Mouse (Mus musculus) midbrain, embryonic 13.5 days (tissue): Measurements from ENCODE around the gene Ccdc28a. TPM values are rescaled to one million over a fixed set of nuclear protein-coding genes. Genes with fewer than 3 reads are reported as not detected.
A peak's percentile ranks its signal among the peaks of the same experiment; 100 is the strongest.

Source experiments
- ATAC-seq: fragments of 200-750 bp; cut with Nextera tagmentation; 2 replicates; pipeline ENCODE4 v1.8.0; 2017; ENCODE audit warnings: mild to moderate bottlenecking, moderate TSS enrichment, moderate library complexity
- H3K27ac ChIP-seq: fragments of 300-500 bp; sonication (generic); 2 replicates; pipeline ENCODE4 v1.5.1; 2015; ENCODE audit warnings: inconsistent platforms, mild to moderate bottlenecking, moderate library complexity
- H3K27me3 ChIP-seq: fragments of 300-500 bp; sonication (generic); 2 replicates; pipeline ENCODE4 v1.6.1; 2015; ENCODE audit warnings: mild to moderate bottlenecking, inconsistent platforms
- H3K36me3 ChIP-seq: fragments of 300-500 bp; sonication (generic); 2 replicates; pipeline ENCODE4 v1.6.1; 2015; ENCODE audit warnings: mild to moderate bottlenecking, inconsistent platforms
- H3K4me1 ChIP-seq: fragments of 300-500 bp; sonication (generic); replicated peaks from 2 replicates; pipeline ENCODE4 v1.6.1; 2015; ENCODE audit warnings: inconsistent platforms
- H3K4me2 ChIP-seq: fragments of 300-500 bp; sonication (generic); replicated peaks from 2 replicates; pipeline ENCODE4 v1.6.1; 2015; ENCODE audit warnings: moderate library complexity, mild to moderate bottlenecking, inconsistent platforms
- H3K4me3 ChIP-seq: fragments of 300-500 bp; sonication (generic); replicated peaks from 2 replicates; pipeline ENCODE4 v1.5.1; 2015; ENCODE audit warnings: mild to moderate bottlenecking, inconsistent platforms
- H3K9ac ChIP-seq: fragments of 300-500 bp; sonication (generic); replicated peaks from 2 replicates; pipeline ENCODE4 v1.6.1; 2015; ENCODE audit warnings: mild to moderate bottlenecking, inconsistent platforms
- H3K9me3 ChIP-seq: fragments of 300-500 bp; sonication (generic); 2 replicates; pipeline ENCODE4 v1.6.1; 2016; ENCODE audit warnings: mild to moderate bottlenecking, inconsistent platforms
- WGBS: fragments of 180-500 bp; shearing (Covaris S2); methylation state at CpG from one replicate; pipeline ENCODE4 v1.1.7; 2015; 5-methylcytosine and 5-hydroxymethylcytosine counted together
- polyA plus RNA-seq: library from polyadenylated mRNA; unstranded; fragments of >200 nt; fragmentation: Nextera tagmentation; extraction: Ambion mirVana; gene quantifications from 2 replicates; pipeline ENCODE4 v1.2.1, GENCODE M21; 2015

Ccdc28a gene
- 8.7 and 8.9 TPM in 2 replicates for polyA plus RNA-seq

GRCm38 (mm10) chr10:18234560-18235401, at the start of gene Ccdc28a:
Gene Ccdc28a, minus strand, starts transcription at chr10:18234998.
- WGBS = 1% methylated on average over 41 of the region's 41 CpGs

DNA sequence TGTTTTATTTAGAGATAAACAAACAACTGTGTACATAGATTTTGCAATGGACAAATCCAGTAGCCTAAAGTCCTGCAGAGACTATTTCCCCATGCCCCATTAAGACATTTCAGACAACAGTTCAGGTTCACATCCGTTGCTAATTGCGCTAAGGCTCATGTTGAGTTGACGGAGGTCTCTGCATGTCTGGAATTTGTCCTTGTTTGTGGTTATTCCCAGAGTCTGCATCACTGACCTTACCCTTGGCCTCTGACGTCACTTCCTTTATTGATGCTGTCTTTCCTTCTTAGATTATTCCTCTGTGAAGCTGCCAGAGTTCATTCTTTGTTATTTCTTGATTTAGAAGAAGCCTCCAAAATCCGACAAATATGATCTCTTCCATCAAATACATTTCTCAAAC, 49.2 kb upstream of the Ccdc28a start:
- no peaks in the 10 kb centered on the region for H3K9me3 ChIP-seq
- no peak overlapping the region for H3K27ac ChIP-seq
- 86% methylated on average over 5 of the region's 5 CpGs for WGBS
- no peaks in the 10 kb centered on the region for H3K4me1 ChIP-seq
- ATAC-seq = no peak
- H3K9ac ChIP-seq = no peak overlapping the region
- no peak overlapping the region for H3K4me3 ChIP-seq
- no peaks in the 10 kb centered on the region for H3K27me3 ChIP-seq
- H3K36me3 ChIP-seq = no peaks in the 10 kb centered on the region
- H3K4me2 ChIP-seq = no peak overlapping the region

More at GRCm38 (mm10) chr10:18234560-18235401, at the start of gene Ccdc28a:
- peak within 1 kb of the TSS; percentile 78 for H3K4me2 ChIP-seq
- H3K4me3 ChIP-seq = peak within 1 kb of the TSS; percentile 74
- H3K9me3 ChIP-seq = no peaks in the 10 kb centered on the region
- peak within 1 kb of the TSS; percentile 76 for H3K9ac ChIP-seq
- peak within 1 kb of the TSS; percentile 75 for H3K27ac ChIP-seq
- peak; percentile 99 for ATAC-seq
- H3K36me3 ChIP-seq = no peaks in the 10 kb centered on the region
- no peaks in the 10 kb centered on the region for H3K27me3 ChIP-seq
- peaks cover 9% of the 10 kb centered on the region for H3K4me1 ChIP-seq

- ATAC-seq = no peak
- Histone ChIP-seq H3K9ac (no peak overlapping the region), H3K4me3 (no peak overlapping the region), H3K27me3 (no peaks in the 10 kb centered on the region), H3K4me1 (no peaks in the 10 kb centered on the region), H3K9me3 (0 out of 2 replicates have a peak, but pooled peaks cover 4% of the 10 kb centered on the region), H3K36me3 (no peaks in the 10 kb centered on the region), H3K27ac (no peak overlapping the region), H3K4me2 (no peak overlapping the region)
- 91% methylated on average over 4 of the region's 4 CpGs for WGBS
Observed at GRCm38 (mm10) chr10:18276090-18276734, 41.4 kb upstream of the Ccdc28a start.

GRCm38 (mm10) chr10:18251345-18251744, 16.5 kb upstream of the Ccdc28a start:
- H3K4me3 ChIP-seq = no peak overlapping the region
- no peak for ATAC-seq
- WGBS = 78% methylated on average over 4 of the region's 4 CpGs
- no peak overlapping the region for H3K27ac ChIP-seq
- no peak overlapping the region for H3K4me2 ChIP-seq
- no peaks in the 10 kb centered on the region for H3K9me3 ChIP-seq
- no peaks in the 10 kb centered on the region for H3K36me3 ChIP-seq
- no peaks in the 10 kb centered on the region for H3K4me1 ChIP-seq
- H3K27me3 ChIP-seq = no peaks in the 10 kb centered on the region
- no peak overlapping the region for H3K9ac ChIP-seq

DNA sequence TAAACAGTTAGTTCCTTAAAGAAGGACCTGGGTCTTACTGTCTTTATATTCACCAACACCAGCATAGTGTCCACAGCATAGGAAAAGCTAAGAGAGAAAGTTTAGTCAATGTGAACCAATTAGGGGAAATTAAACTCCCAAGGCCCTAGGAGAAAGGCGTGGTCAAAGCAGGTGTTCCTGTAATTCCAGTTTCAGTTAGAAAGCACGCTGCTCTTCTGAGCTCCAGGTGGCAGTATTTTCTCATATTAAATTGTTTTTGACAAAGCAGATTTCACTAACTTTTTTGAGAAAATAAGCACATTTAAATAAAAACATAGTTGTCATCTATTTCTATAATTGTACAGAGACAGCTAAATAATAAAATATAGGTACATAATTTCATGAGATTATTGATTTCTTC, 8.8 kb upstream of the Ccdc28a start:
- H3K27ac ChIP-seq = no peak overlapping the region
- H3K9ac ChIP-seq = no peak overlapping the region
- 64% methylated on average over 2 of the region's 2 CpGs for WGBS
- H3K4me2 ChIP-seq = no peak overlapping the region
- H3K4me1 ChIP-seq = no peaks in the 10 kb centered on the region
- no peaks in the 10 kb centered on the region for H3K27me3 ChIP-seq
- H3K9me3 ChIP-seq = no peaks in the 10 kb centered on the region
- H3K4me3 ChIP-seq = no peak overlapping the region
- ATAC-seq = no peak
- no peaks in the 10 kb centered on the region for H3K36me3 ChIP-seq

GRCm38 (mm10) chr10:18237191-18237590, 2.4 kb upstream of the Ccdc28a start:
- Histone ChIP-seq H3K9me3 (no peaks in the 10 kb centered on the region), H3K4me1 (peaks cover 9% of the 10 kb centered on the region), H3K4me2 (no peak overlapping the region), H3K4me3 (no peak overlapping the region), H3K36me3 (no peaks in the 10 kb centered on the region), H3K27me3 (no peaks in the 10 kb centered on the region), H3K9ac (no peak overlapping the region), H3K27ac (no peak overlapping the region)
- no peak for ATAC-seq
- 92% methylated on average over 7 of the region's 7 CpGs for WGBS

DNA sequence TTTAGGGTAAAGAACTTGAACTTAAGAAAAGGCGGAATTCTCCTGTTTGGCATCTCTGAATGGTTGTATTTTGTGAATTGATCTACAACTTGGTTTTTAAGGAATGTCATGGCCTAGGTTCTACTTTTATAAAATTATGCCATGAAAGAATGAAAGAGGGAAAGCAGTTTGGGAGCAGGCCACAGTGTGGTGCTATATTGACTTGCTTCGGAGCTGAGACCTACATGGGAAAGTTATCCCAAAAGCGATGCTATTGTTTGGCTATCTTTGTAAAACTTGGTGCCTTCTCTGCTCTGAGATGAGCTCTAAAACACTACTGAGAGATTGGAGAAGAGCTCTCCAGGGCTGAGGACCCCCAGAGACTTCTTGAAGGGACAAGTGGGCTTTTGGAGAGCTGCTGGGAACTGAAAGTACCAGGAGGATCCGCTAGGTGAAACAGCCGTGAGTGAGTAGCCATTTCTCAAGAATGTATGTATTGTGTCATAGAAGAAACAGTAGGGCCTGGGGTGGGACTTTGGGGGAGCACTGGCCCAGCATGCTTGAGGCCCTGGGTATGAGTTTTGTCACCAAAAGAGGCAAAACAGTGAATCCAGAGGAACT, 1.6 kb upstream of the Ccdc28a start:
- Histone ChIP-seq H3K4me2 (no peak overlapping the region), H3K9ac (no peak overlapping the region), H3K4me3 (no peak overlapping the region), H3K27ac (no peak overlapping the region), H3K9me3 (no peaks in the 10 kb centered on the region), H3K4me1 (peaks cover 9% of the 10 kb centered on the region), H3K27me3 (no peaks in the 10 kb centered on the region), H3K36me3 (no peaks in the 10 kb centered on the region)
- ATAC-seq = no peak
- 81% methylated on average over 5 of the region's 5 CpGs for WGBS

- H3K36me3 ChIP-seq = no peaks in the 10 kb centered on the region
- ATAC-seq = peak; percentile 75; the same call in 1 of the 2 replicates
- H3K9me3 ChIP-seq = no peaks in the 10 kb centered on the region
- peaks cover 9% of the 10 kb centered on the region for H3K4me1 ChIP-seq
- no peaks in the 10 kb centered on the region for H3K27me3 ChIP-seq
- H3K4me2 ChIP-seq = peak overlapping the region; percentile 58
- H3K4me3 ChIP-seq = peak overlapping the region; percentile 74
- peak overlapping the region; percentile 76 for H3K9ac ChIP-seq
- H3K27ac ChIP-seq = no peak overlapping the region
- 11% methylated on average over 14 of the region's 14 CpGs for WGBS
Observed at GRCm38 (mm10) chr10:18235402-18235747, 577 bp upstream of the Ccdc28a start.

DNA sequence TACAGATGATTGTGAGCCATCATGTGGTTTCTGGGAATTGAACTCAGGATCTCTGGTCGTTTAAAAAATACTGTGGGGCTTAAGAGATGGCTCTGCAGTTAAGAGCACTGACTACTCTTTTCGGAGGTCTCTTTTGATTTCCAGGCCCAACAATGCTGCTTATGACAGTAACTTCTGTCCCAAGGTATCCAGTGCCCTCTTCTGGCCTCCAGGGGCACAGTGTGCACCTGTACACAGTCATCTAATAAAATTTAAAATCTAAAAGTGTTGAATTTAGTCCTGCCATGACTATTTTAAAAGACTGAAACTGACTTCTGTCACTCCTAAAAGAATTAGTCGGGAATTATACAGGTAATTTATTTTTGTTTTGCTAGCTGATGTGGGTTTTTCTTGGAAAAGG, 907 bp downstream of the Ccdc28a start:
- Histone ChIP-seq H3K4me3 (peak overlapping the region; percentile 74), H3K27me3 (no peaks in the 10 kb centered on the region), H3K9ac (peak overlapping the region; percentile 76), H3K9me3 (no peaks in the 10 kb centered on the region), H3K4me1 (peaks cover 9% of the 10 kb centered on the region), H3K27ac (no peak overlapping the region), H3K36me3 (no peaks in the 10 kb centered on the region), H3K4me2 (peak overlapping the region; percentile 78)
- 55% methylated on average over 3 of the region's 3 CpGs for WGBS
- ATAC-seq = no peak

GRCm38 (mm10) chr10:18224386-18224785, 10.4 kb downstream of the Ccdc28a start:
- Histone ChIP-seq H3K9ac (no peak overlapping the region), H3K4me1 (peaks cover 3% of the 10 kb centered on the region; the same call in 1 of the 2 replicates), H3K36me3 (no peaks in the 10 kb centered on the region), H3K4me3 (no peak overlapping the region), H3K27ac (no peak overlapping the region), H3K9me3 (no peaks in the 10 kb centered on the region), H3K4me2 (no peak overlapping the region), H3K27me3 (no peaks in the 10 kb centered on the region)
- ATAC-seq = no peak
- WGBS = 96% methylated on average over 3 of the region's 3 CpGs

DNA sequence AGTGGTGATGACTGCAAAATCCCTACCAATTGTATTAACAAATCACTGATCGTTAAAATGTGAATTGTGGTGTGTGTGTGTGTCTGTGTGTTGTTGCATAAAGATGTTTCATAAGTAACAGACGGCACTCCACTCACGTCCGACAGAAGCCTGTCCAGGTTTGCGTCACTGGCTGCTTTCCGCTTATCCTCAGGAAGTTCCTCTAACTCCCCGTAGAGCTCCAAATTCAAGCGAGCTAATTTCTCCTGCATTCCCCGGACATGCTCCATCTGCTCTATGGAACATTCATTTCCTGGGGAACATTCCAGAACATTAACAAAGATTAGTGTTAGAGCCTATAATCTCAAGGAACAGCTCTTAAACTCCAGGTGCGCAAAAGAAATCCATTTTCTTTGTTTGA, 15.4 kb downstream of the Ccdc28a start:
- ATAC-seq = no peak
- H3K4me2 ChIP-seq = no peak overlapping the region
- H3K9me3 ChIP-seq = no peaks in the 10 kb centered on the region
- peaks cover 8% of the 10 kb centered on the region; the same call in 1 of the 2 replicates for H3K36me3 ChIP-seq
- H3K4me1 ChIP-seq = peaks cover 3% of the 10 kb centered on the region; the same call in 1 of the 2 replicates
- H3K9ac ChIP-seq = no peak overlapping the region
- no peak overlapping the region for H3K4me3 ChIP-seq
- no peak overlapping the region for H3K27ac ChIP-seq
- 94% methylated on average over 10 of the region's 10 CpGs for WGBS
- H3K27me3 ChIP-seq = no peaks in the 10 kb centered on the region

DNA sequence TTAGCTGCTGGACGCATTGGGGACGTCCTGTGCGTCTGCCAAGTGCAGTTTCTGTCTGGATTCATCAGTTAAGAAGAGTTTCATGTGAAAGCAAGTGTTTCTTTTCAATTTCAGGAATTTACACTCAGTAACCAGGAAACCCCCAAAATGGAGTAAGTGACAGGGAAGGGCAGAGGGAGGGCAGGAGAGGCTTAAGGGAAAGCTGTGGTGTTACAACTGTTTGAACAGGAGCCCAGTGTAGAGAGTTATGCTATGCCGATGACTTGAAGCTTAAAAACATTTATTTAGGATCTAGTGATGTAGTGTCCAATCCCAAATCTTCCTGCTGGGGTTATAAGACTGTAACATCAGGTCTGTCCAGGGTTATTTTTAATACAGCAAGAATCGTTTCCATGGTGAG, 20.7 kb downstream of the Ccdc28a start:
- H3K9ac ChIP-seq = no peak overlapping the region
- no peak overlapping the region for H3K27ac ChIP-seq
- peaks cover 11% of the 10 kb centered on the region; the same call in 1 of the 2 replicates for H3K36me3 ChIP-seq
- no peak overlapping the region for H3K4me3 ChIP-seq
- 87% methylated on average over 5 of the region's 5 CpGs for WGBS
- H3K4me1 ChIP-seq = no peaks in the 10 kb centered on the region
- no peak for ATAC-seq
- no peaks in the 10 kb centered on the region for H3K9me3 ChIP-seq
- H3K27me3 ChIP-seq = no peaks in the 10 kb centered on the region
- no peak overlapping the region for H3K4me2 ChIP-seq
